Mouse (Mus musculus): Measurements from ENCODE around the gene Lgi2. TPM values are rescaled to one million over a fixed set of nuclear protein-coding genes. Genes with fewer than 3 reads are reported as not detected.
A peak's percentile ranks its signal among the peaks of the same experiment; 100 is the strongest.

Gene Lgi2
- polyA plus RNA-seq, 1 experiment from 2014 or later = 1.5 TPM

GRCm38 (mm10) chr5:52550613-52551317, 15.5 kb downstream of the Lgi2 start:
- no peak for ATAC-seq (replicated peaks; ENCODE audit: extremely low read depth, insufficient read depth, low FRiP score)
- Histone ChIP-seq H3K4me2 (ENCODE audit: low read depth, low read length) (no peak overlapping the region; the same call in 1 of the 2 replicates), H3K9ac (ENCODE audit: low read length) (no peak overlapping the region)

DNA sequence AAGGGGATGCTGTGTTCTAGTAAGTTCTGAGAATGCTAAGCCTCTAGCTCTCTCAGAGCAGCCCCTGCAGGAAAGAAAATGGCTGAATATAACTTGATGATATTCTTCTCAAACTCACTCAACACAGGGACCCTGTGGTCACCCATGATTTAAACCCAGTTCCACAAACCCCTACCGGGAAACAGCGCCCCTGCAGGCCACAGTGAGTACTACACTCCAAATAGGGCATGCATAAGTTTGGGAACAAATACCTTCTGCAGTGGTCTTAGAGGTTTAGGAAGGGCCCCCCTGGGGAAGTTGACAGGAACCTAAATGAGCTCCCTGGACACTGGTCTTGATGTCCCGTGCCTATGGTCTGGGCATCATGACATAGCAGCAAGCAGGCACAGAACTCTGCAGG, 19.3 kb downstream of the Lgi2 start:
- Histone ChIP-seq H3K9me3 (replicated peaks; ENCODE audit: control insufficient read depth, low read length) (no peaks in the 10 kb centered on the region), H3K4me3 (ENCODE audit: low read length) (no peak overlapping the region), H3K36me3 (ENCODE audit: control insufficient read depth, insufficient read depth) (no peaks in the 10 kb centered on the region), H3K4me2 (ENCODE audit: low read depth, low read length) (no peak overlapping the region), H3K9ac (ENCODE audit: low read length) (no peak overlapping the region), H3K27me3 (ENCODE audit: control insufficient read depth, insufficient read depth, low read length) (no peaks in the 10 kb centered on the region), H3K27ac (ENCODE audit: low read length) (no peak overlapping the region), H3K4me1 (ENCODE audit: control insufficient read depth, insufficient read depth, low read length) (peaks cover 6% of the 10 kb centered on the region; the same call in 1 of the 2 replicates)
- 39% methylated on average over 3 of the region's 3 CpGs for WGBS
- ATAC-seq (replicated peaks; ENCODE audit: extremely low read depth, insufficient read depth, low FRiP score) = no peak

More at GRCm38 (mm10) chr5:52550613-52551317, 15.5 kb downstream of the Lgi2 start:
- Histone ChIP-seq H3K4me1 (ENCODE audit: control insufficient read depth, insufficient read depth, low read length) (peaks cover 6% of the 10 kb centered on the region; the same call in 1 of the 2 replicates), H3K27me3 (ENCODE audit: control insufficient read depth, insufficient read depth, low read length) (no peaks in the 10 kb centered on the region), H3K27ac (ENCODE audit: low read length) (no peak overlapping the region), H3K9me3 (replicated peaks; ENCODE audit: control insufficient read depth, low read length) (no peaks in the 10 kb centered on the region), H3K4me3 (ENCODE audit: low read length) (no peak overlapping the region), H3K36me3 (ENCODE audit: control insufficient read depth, insufficient read depth) (no peaks in the 10 kb centered on the region)
- 76% methylated on average over 13 of the region's 13 CpGs for WGBS

GRCm38 (mm10) chr5:52543770-52544169, 22.5 kb downstream of the Lgi2 start:
- H3K4me2 ChIP-seq (ENCODE audit: low read depth, low read length) = no peak overlapping the region
- H3K36me3 ChIP-seq (ENCODE audit: control insufficient read depth, insufficient read depth) = no peaks in the 10 kb centered on the region
- H3K27me3 ChIP-seq (ENCODE audit: control insufficient read depth, insufficient read depth, low read length) = no peaks in the 10 kb centered on the region
- 76% methylated on average over 4 of the region's 4 CpGs for WGBS
- no peak overlapping the region for H3K9ac ChIP-seq (ENCODE audit: low read length)
- no peak overlapping the region for H3K27ac ChIP-seq (ENCODE audit: low read length)
- no peak for ATAC-seq (replicated peaks; ENCODE audit: extremely low read depth, insufficient read depth, low FRiP score)
- no peaks in the 10 kb centered on the region for H3K9me3 ChIP-seq (replicated peaks; ENCODE audit: control insufficient read depth, low read length)
- no peaks in the 10 kb centered on the region; the same call in 1 of the 2 replicates for H3K4me1 ChIP-seq (ENCODE audit: control insufficient read depth, insufficient read depth, low read length)
- H3K4me3 ChIP-seq (ENCODE audit: low read length) = no peak overlapping the region

- WGBS = 49% methylated on average over 3 of the region's 3 CpGs
- no peak overlapping the region for H3K4me3 ChIP-seq (ENCODE audit: low read length)
- H3K27me3 ChIP-seq (ENCODE audit: control insufficient read depth, insufficient read depth, low read length) = no peaks in the 10 kb centered on the region
- H3K4me2 ChIP-seq (ENCODE audit: low read depth, low read length) = no peak overlapping the region
- peaks cover 1% of the 10 kb centered on the region for H3K4me1 ChIP-seq (ENCODE audit: control insufficient read depth, insufficient read depth, low read length)
- no peak overlapping the region for H3K27ac ChIP-seq (ENCODE audit: low read length)
- no peaks in the 10 kb centered on the region for H3K9me3 ChIP-seq (replicated peaks; ENCODE audit: control insufficient read depth, low read length)
- H3K36me3 ChIP-seq (ENCODE audit: control insufficient read depth, insufficient read depth) = no peaks in the 10 kb centered on the region
- H3K9ac ChIP-seq (ENCODE audit: low read length) = no peak overlapping the region
- no peak for ATAC-seq (replicated peaks; ENCODE audit: extremely low read depth, insufficient read depth, low FRiP score)
Measured at GRCm38 (mm10) chr5:52540186-52540585, 26.1 kb downstream of the Lgi2 start.

GRCm38 (mm10) chr5:52539483-52539882, 26.8 kb downstream of the Lgi2 start:
- no peak overlapping the region for H3K9ac ChIP-seq (ENCODE audit: low read length)
- H3K4me2 ChIP-seq (ENCODE audit: low read depth, low read length) = no peak overlapping the region
- no peak overlapping the region for H3K27ac ChIP-seq (ENCODE audit: low read length)
- H3K27me3 ChIP-seq (ENCODE audit: control insufficient read depth, insufficient read depth, low read length) = no peaks in the 10 kb centered on the region
- no peaks in the 10 kb centered on the region for H3K36me3 ChIP-seq (ENCODE audit: control insufficient read depth, insufficient read depth)
- no peaks in the 10 kb centered on the region for H3K9me3 ChIP-seq (replicated peaks; ENCODE audit: control insufficient read depth, low read length)
- H3K4me3 ChIP-seq (ENCODE audit: low read length) = no peak overlapping the region
- H3K4me1 ChIP-seq (ENCODE audit: control insufficient read depth, insufficient read depth, low read length) = peaks cover 8% of the 10 kb centered on the region
- peak; percentile 23; the same call in 1 of the 2 replicates for ATAC-seq (replicated peaks; ENCODE audit: extremely low read depth, insufficient read depth, low FRiP score)

GRCm38 (mm10) chr5:52537024-52537423, 29.2 kb downstream of the Lgi2 start:
- Histone ChIP-seq H3K4me2 (ENCODE audit: low read depth, low read length) (no peak overlapping the region), H3K27ac (ENCODE audit: low read length) (no peak overlapping the region), H3K9ac (ENCODE audit: low read length) (no peak overlapping the region), H3K36me3 (ENCODE audit: control insufficient read depth, insufficient read depth) (no peaks in the 10 kb centered on the region), H3K27me3 (ENCODE audit: control insufficient read depth, insufficient read depth, low read length) (no peaks in the 10 kb centered on the region), H3K9me3 (replicated peaks; ENCODE audit: control insufficient read depth, low read length) (no peaks in the 10 kb centered on the region), H3K4me1 (ENCODE audit: control insufficient read depth, insufficient read depth, low read length) (peaks cover 10% of the 10 kb centered on the region), H3K4me3 (ENCODE audit: low read length) (no peak overlapping the region)
- WGBS = 75% methylated on average over 7 of the region's 7 CpGs
- ATAC-seq (replicated peaks; ENCODE audit: extremely low read depth, insufficient read depth, low FRiP score) = no peak

GRCm38 (mm10) chr5:52534798-52535590, 31.3 kb downstream of the Lgi2 start:
- Histone ChIP-seq H3K4me3 (ENCODE audit: low read length) (no peak overlapping the region), H3K9me3 (replicated peaks; ENCODE audit: control insufficient read depth, low read length) (no peaks in the 10 kb centered on the region), H3K4me1 (ENCODE audit: control insufficient read depth, insufficient read depth, low read length) (peaks cover 10% of the 10 kb centered on the region), H3K27ac (ENCODE audit: low read length) (no peak overlapping the region), H3K4me2 (ENCODE audit: low read depth, low read length) (0 out of 2 replicates have a peak overlapping the region, but pooled peaks have one; percentile 8), H3K27me3 (ENCODE audit: control insufficient read depth, insufficient read depth, low read length) (no peaks in the 10 kb centered on the region), H3K36me3 (ENCODE audit: control insufficient read depth, insufficient read depth) (no peaks in the 10 kb centered on the region), H3K9ac (ENCODE audit: low read length) (no peak overlapping the region)
- ATAC-seq (replicated peaks; ENCODE audit: extremely low read depth, insufficient read depth, low FRiP score) = no peak
- WGBS = 40% methylated on average over 14 of the region's 14 CpGs

DNA sequence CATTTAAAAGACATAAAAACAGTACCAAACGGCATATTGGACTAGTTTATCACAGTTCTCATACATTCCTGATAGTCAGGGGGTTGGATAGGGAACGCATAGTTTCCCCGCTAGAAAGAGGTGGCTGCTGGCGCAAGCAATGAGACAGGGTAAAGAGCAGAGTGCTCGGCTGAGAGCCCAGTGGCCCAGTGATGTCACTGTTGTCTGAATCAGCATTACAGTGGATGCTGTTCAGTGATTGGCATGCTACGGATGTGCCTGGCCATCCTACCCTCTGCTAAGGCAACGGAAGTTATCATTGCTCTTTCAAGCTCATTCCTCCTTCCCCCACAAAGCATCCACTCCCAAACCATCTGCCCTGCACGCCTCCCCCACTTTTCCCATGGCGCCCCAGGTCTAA, 32.6 kb downstream of the Lgi2 start:
- WGBS = 66% methylated on average over 9 of the region's 9 CpGs
- no peaks in the 10 kb centered on the region for H3K36me3 ChIP-seq (ENCODE audit: control insufficient read depth, insufficient read depth)
- no peaks in the 10 kb centered on the region for H3K27me3 ChIP-seq (ENCODE audit: control insufficient read depth, insufficient read depth, low read length)
- H3K9me3 ChIP-seq (replicated peaks; ENCODE audit: control insufficient read depth, low read length) = no peaks in the 10 kb centered on the region
- no peak overlapping the region for H3K27ac ChIP-seq (ENCODE audit: low read length)
- H3K4me1 ChIP-seq (ENCODE audit: control insufficient read depth, insufficient read depth, low read length) = peaks cover 14% of the 10 kb centered on the region
- no peak overlapping the region for H3K4me3 ChIP-seq (ENCODE audit: low read length)
- no peak overlapping the region for H3K4me2 ChIP-seq (ENCODE audit: low read depth, low read length)
- no peak overlapping the region for H3K9ac ChIP-seq (ENCODE audit: low read length)
- peak; percentile 51; the same call in 1 of the 2 replicates for ATAC-seq (replicated peaks; ENCODE audit: extremely low read depth, insufficient read depth, low FRiP score)

- Histone ChIP-seq H3K4me3 (ENCODE audit: low read length) (no peak overlapping the region), H3K9ac (ENCODE audit: low read length) (no peak overlapping the region), H3K27me3 (ENCODE audit: control insufficient read depth, insufficient read depth, low read length) (no peaks in the 10 kb centered on the region), H3K27ac (ENCODE audit: low read length) (no peak overlapping the region), H3K4me1 (ENCODE audit: control insufficient read depth, insufficient read depth, low read length) (peaks cover 3% of the 10 kb centered on the region; the same call in 1 of the 2 replicates), H3K36me3 (ENCODE audit: control insufficient read depth, insufficient read depth) (no peaks in the 10 kb centered on the region), H3K4me2 (ENCODE audit: low read depth, low read length) (no peak overlapping the region), H3K9me3 (replicated peaks; ENCODE audit: control insufficient read depth, low read length) (no peaks in the 10 kb centered on the region)
- no peak for ATAC-seq (replicated peaks; ENCODE audit: extremely low read depth, insufficient read depth, low FRiP score)
- WGBS = 31% methylated on average over 7 of the region's 7 CpGs
Measured at GRCm38 (mm10) chr5:52528545-52528944, 37.7 kb downstream of the Lgi2 start.

All from heart, embryonic 16.5 days (tissue).